Mouse (Mus musculus): ENCODE data around the gene Nt5m.
"Not testable (repeated sequence)": the region's sequence is repeated elsewhere in the genome, so short reads cannot be mapped to it uniquely, and the experiment has no call there.

Gene Nt5m

GRCm38 (mm10) chr11:59839008-59839458 lies at the start of gene Nt5m:
Gene Nt5m (plus strand): TSS chr11:59839447.
- peak; percentile 96 for DNase-seq

DNA sequence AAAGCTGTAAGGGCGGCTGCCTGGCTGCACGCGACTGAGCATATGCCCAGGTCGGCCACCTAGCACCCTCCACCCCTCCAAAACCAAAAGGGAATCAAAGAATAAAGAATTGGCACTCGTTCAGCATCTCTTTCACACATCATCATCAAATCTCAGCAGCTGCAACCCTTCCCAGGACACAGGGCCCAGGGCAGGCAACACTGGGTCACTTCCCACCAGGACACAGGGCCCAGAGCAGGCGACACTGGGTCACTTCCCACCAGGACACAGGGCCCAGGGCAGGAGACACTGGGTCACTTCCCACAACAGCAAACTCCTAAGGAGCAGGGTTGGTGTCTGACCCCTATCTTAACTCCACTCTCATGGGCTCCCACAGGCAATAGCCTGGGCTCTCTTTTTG lies 45.9 kb upstream of the Nt5m start:
- peak; percentile 58 for DNase-seq

DNA sequence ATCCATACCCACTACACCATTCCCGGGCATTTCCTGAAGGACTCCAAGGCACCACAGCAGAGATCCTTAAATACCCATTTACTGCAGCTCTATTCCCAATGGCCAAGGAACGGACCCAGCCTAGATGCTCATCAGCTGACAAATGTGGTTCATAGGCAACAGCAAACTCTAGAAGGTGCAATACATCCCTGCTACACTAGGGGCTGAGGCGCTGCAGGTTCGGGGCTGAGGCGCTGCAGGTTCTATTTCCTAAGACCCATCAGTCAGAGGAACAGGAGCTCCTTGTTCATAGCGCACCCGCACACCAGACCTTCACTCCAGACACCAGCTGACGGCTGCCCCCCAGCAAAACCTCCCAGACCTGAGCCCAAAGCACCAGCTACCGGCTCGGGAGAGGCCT lies 38.8 kb upstream of the Nt5m start:
- DNase-seq, result no peak

GRCm38 (mm10) chr11:59801881-59802280 lies 37.4 kb upstream of the Nt5m start:
- DNase-seq, result no peak

DNA sequence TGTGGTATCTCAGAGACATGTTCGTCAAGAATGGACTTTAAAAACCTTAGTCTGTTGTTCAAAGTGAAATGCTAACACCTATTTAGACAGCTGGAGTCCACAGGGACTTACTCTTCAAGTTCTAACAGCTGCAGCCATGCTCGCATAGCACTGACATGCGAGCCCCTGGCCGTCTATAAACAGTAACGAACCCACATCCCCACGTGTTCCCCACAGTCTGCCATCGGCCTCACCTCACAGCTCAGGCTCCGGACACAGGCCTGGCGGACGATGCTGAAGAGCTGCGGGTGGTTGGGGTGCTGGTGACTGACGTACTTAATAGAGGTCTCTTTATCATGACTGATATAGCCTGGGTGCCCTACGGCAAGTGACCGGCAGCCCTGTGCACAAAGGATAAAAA lies 35.7 kb upstream of the Nt5m start:
- no peak for DNase-seq

- no peak for DNase-seq
Measured at GRCm38 (mm10) chr11:59804409-59805110, 34.7 kb upstream of the Nt5m start.

DNA sequence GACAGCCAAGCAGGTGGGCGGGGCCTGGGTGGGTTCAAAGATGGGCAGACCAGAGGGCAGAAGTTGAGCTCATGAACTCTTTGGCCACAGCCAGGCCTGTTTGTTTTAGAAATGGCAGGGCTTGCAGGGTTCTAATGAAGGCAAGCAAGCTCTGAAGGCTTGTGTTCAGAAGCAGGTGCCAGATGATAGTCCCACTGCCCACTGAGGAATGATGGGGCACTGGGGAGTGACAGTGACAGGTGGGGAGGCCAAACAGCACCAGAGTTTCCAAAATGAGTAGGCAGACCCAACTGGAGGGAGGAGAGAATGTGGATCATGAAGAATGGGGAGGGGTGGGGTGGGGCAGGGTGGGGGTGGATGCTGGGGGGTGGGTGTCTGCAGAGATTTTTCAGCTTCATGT lies 34.0 kb upstream of the Nt5m start:
- no peak for DNase-seq

DNA sequence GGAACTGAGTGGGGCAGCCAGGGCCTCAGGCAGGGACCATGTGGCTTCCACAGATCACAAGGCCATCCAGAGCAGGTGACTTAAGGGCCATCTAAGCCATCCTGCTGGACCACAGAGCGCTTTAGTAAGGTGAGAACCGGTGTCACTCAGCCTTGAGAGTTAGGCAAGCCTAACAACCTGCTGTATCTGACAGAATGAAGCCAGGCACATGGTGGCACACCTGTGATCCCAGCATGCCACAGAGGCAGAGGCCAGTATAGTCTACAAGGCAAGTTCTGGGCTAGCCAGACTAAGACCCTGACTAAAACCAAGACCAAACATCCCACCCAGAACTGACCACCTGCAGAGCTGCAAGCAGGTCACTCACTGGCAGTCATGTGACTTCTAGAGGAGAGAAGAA lies 33.6 kb upstream of the Nt5m start:
- no peak for DNase-seq

- DNase-seq, result no peak
Measured at GRCm38 (mm10) chr11:59808170-59808960, 30.9 kb upstream of the Nt5m start.

DNA sequence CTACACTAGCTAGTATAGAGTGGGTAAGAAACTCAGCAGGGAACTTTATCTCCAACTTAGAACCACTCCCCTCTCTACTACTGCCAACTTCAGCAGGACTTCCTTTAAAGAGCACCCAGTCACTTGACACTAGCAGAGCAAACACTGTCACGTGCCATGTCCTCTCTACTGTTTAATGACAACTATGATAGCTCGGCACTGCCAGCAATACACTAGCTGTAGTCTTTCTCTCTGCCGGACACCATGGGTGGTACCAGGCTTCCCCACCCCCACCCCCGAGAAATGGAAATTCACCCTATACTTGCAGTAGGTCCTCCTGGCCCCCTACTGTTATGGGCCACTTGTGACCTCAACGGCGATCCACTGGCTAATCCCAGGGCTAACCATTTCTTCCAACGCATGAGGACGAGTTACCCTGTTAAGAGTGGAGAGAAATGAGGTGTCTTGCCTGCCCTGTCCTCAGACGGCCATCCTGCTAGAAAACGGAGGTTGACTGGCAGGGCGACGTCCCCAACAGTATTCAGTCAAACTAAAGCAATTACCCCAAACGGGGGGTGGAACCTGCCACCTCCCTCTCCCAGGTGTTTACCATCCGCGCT lies 30.1 kb upstream of the Nt5m start:
- DNase-seq, result peak; percentile 73

GRCm38 (mm10) chr11:59809670-59810474 lies 29.4 kb upstream of the Nt5m start, which contains the start of gene Flcn:
Gene Flcn (minus strand): TSS chr11:59810016.
- peak; percentile 89 for DNase-seq

- no peak for DNase-seq
Measured at GRCm38 (mm10) chr11:59810480-59811158, 28.6 kb upstream of the Nt5m start.

DNA sequence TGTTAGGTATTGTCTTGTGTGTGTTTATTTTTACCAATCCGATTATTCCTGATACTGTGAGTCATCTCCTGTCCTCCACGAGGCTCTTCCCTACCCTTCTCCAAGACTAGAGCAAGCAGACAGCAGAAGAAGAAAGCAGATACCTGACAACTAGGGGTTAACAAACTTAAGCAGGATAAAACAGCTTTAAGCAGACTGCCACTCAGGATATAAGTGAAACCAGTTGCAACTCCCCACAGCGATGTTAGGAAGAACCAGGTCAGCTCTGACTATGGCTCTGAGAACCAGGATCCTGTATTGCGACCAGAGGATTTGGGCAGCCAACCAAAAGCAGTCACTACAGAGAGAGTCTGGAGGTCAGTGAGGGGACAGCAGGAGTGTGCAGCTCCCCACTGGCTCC lies 28.0 kb upstream of the Nt5m start:
- no peak for DNase-seq

DNA sequence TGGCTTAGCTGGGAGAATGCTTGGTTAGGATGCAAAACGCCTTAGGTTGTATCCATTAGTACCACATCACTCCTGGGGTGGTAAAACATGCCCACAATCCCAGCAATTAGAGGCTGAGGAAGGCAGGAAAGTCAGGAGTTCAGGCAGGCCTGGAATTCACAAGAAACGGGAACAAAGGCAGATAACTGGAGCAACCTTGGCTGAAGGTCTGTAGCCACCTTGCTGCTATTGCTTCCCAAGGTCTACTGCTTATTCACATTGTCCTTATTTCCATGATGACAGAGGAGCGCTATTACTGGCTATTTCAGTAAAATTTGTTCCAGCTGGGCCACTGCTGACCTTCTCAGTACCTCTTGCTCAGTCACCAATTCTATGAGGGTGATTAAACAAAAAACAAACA lies 26.0 kb upstream of the Nt5m start:
- DNase-seq, result no peak

GRCm38 (mm10) chr11:59814311-59814710 lies 24.9 kb upstream of the Nt5m start:
- no peak for DNase-seq

DNA sequence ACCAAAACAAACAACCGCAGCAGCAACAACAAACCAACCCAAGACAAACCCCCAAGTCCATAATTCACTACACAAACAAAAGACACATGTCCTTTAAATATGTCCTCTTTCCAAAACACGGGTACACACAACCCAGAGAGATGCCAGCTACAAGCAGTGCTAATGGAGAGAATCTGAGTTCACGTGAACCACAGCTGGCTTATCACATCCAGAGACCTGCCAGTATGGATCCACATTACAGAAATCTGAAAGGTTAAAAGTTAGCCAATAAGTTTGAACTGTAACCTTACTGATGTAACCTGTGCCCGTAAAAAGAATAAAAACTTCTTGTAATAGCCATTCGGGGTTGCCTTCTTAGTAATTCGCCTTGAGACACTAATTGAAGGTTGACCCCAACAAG lies 24.3 kb upstream of the Nt5m start:
- no peak for DNase-seq

DNA sequence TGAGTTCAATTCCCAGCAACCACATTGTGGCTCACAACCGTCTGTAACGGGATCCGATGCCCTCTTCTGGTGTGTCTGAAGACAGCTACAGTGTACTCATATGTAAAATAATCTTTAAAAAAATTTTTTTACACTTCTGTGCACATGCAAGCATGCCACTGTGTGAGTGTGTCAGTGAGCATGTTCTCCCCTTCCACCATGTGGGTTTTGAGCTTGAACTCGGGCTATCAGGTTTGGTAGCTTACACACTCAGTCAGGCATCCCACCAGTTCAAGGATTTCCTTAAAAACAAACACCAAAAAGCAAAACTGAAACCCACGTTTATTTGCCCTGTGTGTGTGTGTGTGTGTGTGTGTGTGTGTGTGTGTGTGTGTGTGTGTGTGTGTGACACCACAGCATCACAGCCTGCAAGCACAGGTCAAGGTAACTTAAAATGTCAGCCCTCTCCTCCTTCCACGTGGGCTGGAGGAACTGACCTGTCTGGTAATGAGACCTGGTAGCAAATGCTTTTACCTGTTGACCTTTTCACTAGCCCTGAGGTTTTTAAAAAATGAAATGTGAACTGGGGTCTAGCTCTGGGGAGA lies 23.7 kb upstream of the Nt5m start:
- no peak for DNase-seq

DNA sequence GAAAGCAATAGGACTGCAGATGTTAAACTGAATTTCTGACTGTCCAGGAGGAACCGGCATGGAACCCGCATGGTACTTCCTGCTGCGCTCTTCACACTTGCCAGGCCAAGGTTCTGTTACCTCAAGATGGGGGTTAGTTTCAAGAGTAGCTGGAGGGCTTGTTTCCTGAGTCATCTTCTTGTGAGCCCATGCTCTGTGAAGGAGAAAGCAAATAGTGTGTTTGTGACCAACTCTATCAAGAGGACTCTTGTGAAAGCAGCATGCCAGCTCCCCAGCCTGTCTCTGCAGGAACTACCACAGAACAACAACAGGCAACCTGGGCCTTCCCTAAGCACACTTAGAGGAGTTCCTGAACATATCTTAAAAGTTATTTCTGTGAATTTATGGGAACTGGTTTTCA lies 21.3 kb upstream of the Nt5m start:
- no peak for DNase-seq

- no peak for DNase-seq
Measured at GRCm38 (mm10) chr11:59821625-59822024, 17.6 kb upstream of the Nt5m start.

DNA sequence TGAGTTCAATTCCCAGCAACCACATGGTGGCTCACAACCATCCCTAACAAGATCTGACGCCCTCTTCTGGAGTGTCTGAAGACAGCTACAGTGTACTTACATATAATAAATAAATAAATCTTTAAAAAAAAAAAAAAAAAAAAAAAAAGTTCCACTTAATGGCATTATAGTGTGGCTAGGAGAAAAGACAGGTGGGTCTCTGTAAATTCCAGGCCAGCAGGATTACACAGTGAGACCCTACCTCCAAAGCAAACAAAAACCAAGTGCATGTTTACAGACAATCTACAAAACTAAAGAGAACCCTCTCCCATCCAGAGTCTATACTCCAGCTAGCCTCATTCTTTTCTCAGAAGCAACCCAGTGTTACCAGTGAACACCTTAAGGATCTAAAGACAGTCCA lies 1.5 kb upstream of the Nt5m start:
- not testable (repeated sequence) for DNase-seq

DNA sequence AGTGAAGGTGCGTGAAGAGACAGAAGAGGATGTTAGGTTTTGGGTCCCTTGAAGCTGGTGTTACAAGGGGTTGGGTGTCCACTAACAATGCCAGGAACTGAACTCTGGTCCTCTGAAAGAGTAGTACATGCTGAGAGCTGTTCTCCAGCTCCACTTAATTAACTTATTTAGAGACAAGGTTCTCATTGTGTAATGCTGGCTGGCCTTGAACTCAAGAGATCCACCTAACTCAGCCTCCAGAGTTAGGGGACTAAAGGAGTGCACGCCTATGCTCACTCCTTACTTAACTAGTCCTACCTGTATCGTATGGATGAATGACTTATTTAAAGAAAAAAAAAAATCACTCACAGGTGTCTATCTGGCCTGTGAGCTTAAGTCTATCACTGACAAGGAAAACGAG lies 821 bp upstream of the Nt5m start:
- no peak for DNase-seq
